Mouse (Mus musculus) E14TG2a.4 (cell line): ENCODE results near the gene Nudcd3.

Experiments used
- H3K27me3 ChIP-seq: 2 replicates; pipeline ENCODE4 v1.6.1; 2014; ENCODE audit warnings: low read length, control low read depth; ENCODE audit not compliant: insufficient read depth
- H3K36me3 ChIP-seq: 2 replicates; pipeline ENCODE4 v1.6.1; 2014; ENCODE audit warnings: low read length, control low read depth; ENCODE audit not compliant: insufficient read depth
- H3K4me1 ChIP-seq: replicated peaks from 2 replicates; pipeline ENCODE4 v1.6.1; 2014; ENCODE audit warnings: low read depth, low read length, control low read depth
- H3K4me3 ChIP-seq: replicated peaks from 2 replicates; pipeline ENCODE4 v1.5.1; 2014; ENCODE audit warnings: mild to moderate bottlenecking, low read length
- H3K9me3 ChIP-seq: 2 replicates; pipeline ENCODE4 v1.6.1; 2014; ENCODE audit warnings: low read length, control low read depth
- CTCF ChIP-seq: conservative IDR thresholded peaks from 2 replicates; pipeline ENCODE4 v1.5.1; 2014; ENCODE audit warnings: low read length
- NANOG ChIP-seq: IDR thresholded peaks from 2 replicates; pipeline ENCODE4 v1.6.1; 2014; ENCODE audit warnings: borderline replicate concordance, low read length, mixed read lengths
- POU5F1 ChIP-seq: IDR thresholded peaks from 2 replicates; pipeline ENCODE4 v1.6.1; 2014; ENCODE audit warnings: low read length, borderline replicate concordance

Gene Nudcd3

GRCm38 (mm10) chr11:6216834-6217233 lies 16.6 kb upstream of the Nudcd3 start:
- Histone ChIP-seq H3K4me1 (0 out of 2 replicates have a peak, but pooled peaks cover 3% of the 10 kb centered on the region), H3K4me3 (no peak overlapping the region), H3K27me3 (peaks cover 4% of the 10 kb centered on the region; the same call in 1 of the 2 replicates), H3K9me3 (no peaks in the 10 kb centered on the region), H3K36me3 (no peaks in the 10 kb centered on the region)
- TF ChIP-seq NANOG (no peak), POU5F1 (no peak), CTCF (no peak)

- Histone ChIP-seq H3K9me3 (peaks cover 29% of the 10 kb centered on the region), H3K4me3 (no peak overlapping the region)
Observed at GRCm38 (mm10) chr11:6208158-6208557, 7.9 kb upstream of the Nudcd3 start.

GRCm38 (mm10) chr11:6207090-6207489 lies 6.9 kb upstream of the Nudcd3 start:
- Histone ChIP-seq H3K9me3 (peaks cover 29% of the 10 kb centered on the region), H3K4me1 (no peaks in the 10 kb centered on the region), H3K27me3 (0 out of 2 replicates have a peak, but pooled peaks cover 5% of the 10 kb centered on the region), H3K4me3 (no peak overlapping the region), H3K36me3 (no peaks in the 10 kb centered on the region)
- TF ChIP-seq POU5F1 (no peak), NANOG (no peak), CTCF (no peak)

More at GRCm38 (mm10) chr11:6208158-6208557, 7.9 kb upstream of the Nudcd3 start:
- no peak for TF ChIP-seq POU5F1
- TF ChIP-seq NANOG, result no peak
- no peak for TF ChIP-seq CTCF
- 0 out of 2 replicates have a peak, but pooled peaks cover 5% of the 10 kb centered on the region for H3K27me3 ChIP-seq
- no peaks in the 10 kb centered on the region for H3K4me1 ChIP-seq
- H3K36me3 ChIP-seq, result no peaks in the 10 kb centered on the region

GRCm38 (mm10) chr11:6200570-6200969 lies 355 bp upstream of the Nudcd3 start:
- Histone ChIP-seq H3K4me3 (peak overlapping the region; percentile 100), H3K4me1 (peaks cover 44% of the 10 kb centered on the region), H3K9me3 (peaks cover 2% of the 10 kb centered on the region; the same call in 1 of the 2 replicates), H3K27me3 (0 out of 2 replicates have a peak, but pooled peaks cover 3% of the 10 kb centered on the region), H3K36me3 (peaks cover 24% of the 10 kb centered on the region)
- no peak for TF ChIP-seq POU5F1

GRCm38 (mm10) chr11:6199410-6200086 lies 667 bp downstream of the Nudcd3 start, which contains the start of gene A730071L15Rik:
Gene A730071L15Rik, plus strand, starts transcription at chr11:6200029.
- Histone ChIP-seq H3K9me3 (no peaks in the 10 kb centered on the region), H3K27me3 (no peaks in the 10 kb centered on the region), H3K36me3 (peaks cover 29% of the 10 kb centered on the region), H3K4me3 (peak within 1 kb of the TSS; percentile 100), H3K4me1 (peaks cover 53% of the 10 kb centered on the region)
- TF ChIP-seq CTCF, result no peak
- no peak for TF ChIP-seq POU5F1
- no peak for TF ChIP-seq NANOG

- H3K36me3 ChIP-seq, result peaks cover 39% of the 10 kb centered on the region
Observed at GRCm38 (mm10) chr11:6198449-6198848, 1.8 kb downstream of the Nudcd3 start.

GRCm38 (mm10) chr11:6196780-6197179 lies 3.4 kb downstream of the Nudcd3 start:
- Histone ChIP-seq H3K9me3 (no peaks in the 10 kb centered on the region), H3K36me3 (peaks cover 55% of the 10 kb centered on the region), H3K27me3 (no peaks in the 10 kb centered on the region), H3K4me1 (peaks cover 66% of the 10 kb centered on the region), H3K4me3 (no peak overlapping the region)
- TF ChIP-seq CTCF (no peak), POU5F1 (no peak), NANOG (no peak)

More at GRCm38 (mm10) chr11:6198449-6198848, 1.8 kb downstream of the Nudcd3 start:
- Histone ChIP-seq H3K27me3 (no peaks in the 10 kb centered on the region), H3K4me3 (peak overlapping the region; percentile 100; the same call in 1 of the 2 replicates), H3K4me1 (peaks cover 62% of the 10 kb centered on the region), H3K9me3 (no peaks in the 10 kb centered on the region)
- TF ChIP-seq POU5F1 (no peak), CTCF (no peak), NANOG (no peak)

GRCm38 (mm10) chr11:6187878-6188277 lies 12.3 kb downstream of the Nudcd3 start:
- Histone ChIP-seq H3K4me1 (peaks cover 52% of the 10 kb centered on the region), H3K27me3 (no peaks in the 10 kb centered on the region), H3K4me3 (no peak overlapping the region), H3K36me3 (peaks cover 69% of the 10 kb centered on the region), H3K9me3 (no peaks in the 10 kb centered on the region)
- peak; percentile 97 for TF ChIP-seq CTCF
- no peak for TF ChIP-seq POU5F1
- no peak for TF ChIP-seq NANOG
